Mouse (Mus musculus) thymus, postnatal 0 days (tissue): ENCODE measurements around the gene Cyp2c23. TPM values are rescaled to one million over a fixed set of nuclear protein-coding genes. Genes with fewer than 3 reads are reported as not detected.

Experiments used
- DNase-seq: peaks from one replicate; pipeline ENCODE4 v3.0.0-alpha.2; 2015; ENCODE audit warnings: low spot score
- polyA plus RNA-seq: library from polyadenylated mRNA; unstranded; fragments of >200 nt; fragmentation: Nextera tagmentation; extraction: Ambion mirVana; gene quantifications from 2 replicates; pipeline ENCODE4 v1.2.1, GENCODE M21; 2015

The Cyp2c23 gene
- polyA plus RNA-seq, 1 experiment from 2014 or later, result 0.07 TPM

GRCm38 (mm10) chr19:44024921-44025585 lies 4.0 kb downstream of the Cyp2c23 start:
- no peak for DNase-seq

- peak; percentile 12 for DNase-seq
Measured at GRCm38 (mm10) chr19:44023066-44023465, 5.9 kb downstream of the Cyp2c23 start.

GRCm38 (mm10) chr19:44021502-44021901 lies 7.5 kb downstream of the Cyp2c23 start:
- DNase-seq, result no peak

- no peak for DNase-seq
Measured at GRCm38 (mm10) chr19:44019739-44020138, 9.3 kb downstream of the Cyp2c23 start.

- no peak for DNase-seq
Measured at GRCm38 (mm10) chr19:44013862-44014261, 15.1 kb downstream of the Cyp2c23 start.

- DNase-seq, result no peak
Measured at GRCm38 (mm10) chr19:44008784-44009183, 20.2 kb downstream of the Cyp2c23 start.

- DNase-seq, result no peak
Measured at GRCm38 (mm10) chr19:44007186-44007585, 21.8 kb downstream of the Cyp2c23 start.

GRCm38 (mm10) chr19:44005025-44005424 lies 24.0 kb downstream of the Cyp2c23 start:
- no peak for DNase-seq

GRCm38 (mm10) chr19:44004261-44004660 lies 24.7 kb downstream of the Cyp2c23 start:
- no peak for DNase-seq

GRCm38 (mm10) chr19:44000720-44001119 lies 28.3 kb downstream of the Cyp2c23 start:
- no peak for DNase-seq

GRCm38 (mm10) chr19:44000061-44000460 lies 28.9 kb downstream of the Cyp2c23 start:
- DNase-seq, result no peak

- DNase-seq, result no peak
Measured at GRCm38 (mm10) chr19:43998802-43999527, 30.0 kb downstream of the Cyp2c23 start.

GRCm38 (mm10) chr19:43998101-43998500 lies 30.9 kb downstream of the Cyp2c23 start:
- no peak for DNase-seq

- no peak for DNase-seq
Measured at GRCm38 (mm10) chr19:43995427-43995826, 33.6 kb downstream of the Cyp2c23 start.

GRCm38 (mm10) chr19:43992464-43992863 lies 36.5 kb downstream of the Cyp2c23 start:
- no peak for DNase-seq

GRCm38 (mm10) chr19:43990362-43990761 lies 38.6 kb downstream of the Cyp2c23 start:
- no peak for DNase-seq

GRCm38 (mm10) chr19:43986069-43986794 lies 42.8 kb downstream of the Cyp2c23 start, which contains the start of gene Cpn1:
TSS of gene Cpn1 (minus strand) at chr19:43986556.
- no peak for DNase-seq

- no peak for DNase-seq
Measured at GRCm38 (mm10) chr19:43981992-43982391, 47.0 kb downstream of the Cyp2c23 start.

GRCm38 (mm10) chr19:43980711-43981110 lies 48.3 kb downstream of the Cyp2c23 start:
- no peak for DNase-seq

GRCm38 (mm10) chr19:43977799-43978198 lies 51.2 kb downstream of the Cyp2c23 start:
- no peak for DNase-seq

GRCm38 (mm10) chr19:43976661-43977060 lies 52.3 kb downstream of the Cyp2c23 start:
- no peak for DNase-seq

- no peak for DNase-seq
Measured at GRCm38 (mm10) chr19:43974221-43974620, 54.8 kb downstream of the Cyp2c23 start.
